In the genomic region with DNA sequence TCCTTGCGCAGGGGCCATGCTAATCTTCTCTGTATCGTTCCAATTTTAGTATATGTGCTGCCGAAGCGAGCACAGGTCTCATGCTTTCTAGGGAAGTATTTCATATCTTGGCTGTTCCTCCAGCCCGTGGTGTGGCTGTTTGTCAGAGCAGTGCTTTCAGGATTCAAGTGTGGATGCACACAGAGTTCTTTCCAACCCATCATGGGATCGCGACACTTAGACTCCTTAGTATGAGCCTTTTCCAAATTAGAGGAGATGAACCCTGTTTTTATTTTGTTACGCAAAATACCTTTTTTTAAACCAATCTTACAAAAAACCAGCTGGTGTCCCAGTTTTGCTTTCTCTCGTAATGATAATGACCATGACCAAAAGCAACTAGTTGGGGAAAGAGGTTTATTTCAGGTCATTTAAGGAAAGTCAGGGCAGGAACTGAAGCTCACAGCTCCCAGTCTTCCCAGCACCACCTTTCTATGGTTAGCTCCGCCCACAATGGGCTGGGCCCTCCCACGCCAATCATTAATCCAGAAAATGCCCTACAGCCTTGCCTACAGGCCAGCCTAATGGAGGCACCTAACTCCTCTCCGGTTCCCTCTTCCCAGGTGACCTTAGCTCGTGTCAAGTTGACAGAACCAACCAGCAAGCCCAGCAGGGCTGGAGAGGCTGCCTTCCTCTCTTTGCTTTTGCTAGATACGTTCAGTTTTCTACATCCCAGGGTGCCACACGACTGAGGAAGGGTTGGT, we compare ENCODE assay signal across 11 mouse cellular contexts. TPM values are rescaled to one million over a fixed set of nuclear protein-coding genes. Genes with fewer than 3 reads are reported as not detected.
DNase-seq lines count a peak whose midpoint lies in the region.
"Had no signal": no experiment of that assay in that cellular context is flagged by ENCODE, and none has a peak within 500 bp of the region (broad histone marks: within the 10 kb centered on the region; RNA-seq: fewer than 3 reads in every experiment).

No protein-coding gene starts in this region.

- no peak overlapping the region for H3K4me3 ChIP-seq in limb, embryonic 10.5 days
- H3K4me3 ChIP-seq: heart, embryonic 13.5 days had no signal

- peak overlapping the region; percentile 23; the same call in 1 of the 2 replicates for H3K27ac ChIP-seq in limb, embryonic 10.5 days
- H3K27ac ChIP-seq: heart, embryonic 13.5 days had no signal

- 82% methylated on average over 15 of the region's 15 CpGs for WGBS in limb, embryonic 10.5 days

- H3K9me3 ChIP-seq in limb, embryonic 10.5 days (replicated peaks): no peaks in the 10 kb centered on the region
- H3K9me3 ChIP-seq: heart, embryonic 13.5 days had no signal

- no peaks in the 10 kb centered on the region for H3K27me3 ChIP-seq in limb, embryonic 10.5 days (ENCODE audit: low read depth, poor library complexity, severe bottlenecking)
- H3K27me3 ChIP-seq: heart, embryonic 13.5 days had no signal

- H3K4me1 ChIP-seq in limb, embryonic 10.5 days: peaks cover 24% of the 10 kb centered on the region
- H3K4me1 ChIP-seq: heart, embryonic 13.5 days had no signal

- no peaks in the 10 kb centered on the region; the same call in 1 of the 2 replicates for H3K36me3 ChIP-seq in limb, embryonic 10.5 days
- H3K36me3 ChIP-seq: heart, embryonic 13.5 days had no signal

- DNase-seq in ES-CJ7 (ENCODE audit: low read depth, low spot score): peak; percentile 66
- DNase-seq in kidney, adult 11 months: peak; percentile 70
- DNase-seq in limb, embryonic 10.5 days (ENCODE audit: low spot score): no peak
- peak; percentile 51 for DNase-seq in lung, postnatal 10 days
- no peak for DNase-seq in urinary bladder, postnatal 36 days (ENCODE audit: low spot score in 2 of 2)
- DNase-seq in Muller cell, postnatal 12 days (ENCODE audit: inconsistent ontology term): no peak
- no peak for DNase-seq in embryo, embryonic 9.5 days (ENCODE audit: extremely low spot score)
- no peak for DNase-seq in embryo, embryonic 10.5 days (ENCODE audit: low spot score)
- DNase-seq: embryo, embryonic 11 days; left cerebral cortex, postnatal 4 days had no signal

RNA-seq across cellular contexts. Expression of gene Cpm, which starts 33.2 kb away (rescaled TPM):
- polyA plus RNA-seq in limb, embryonic 10.5 days (2016; fragmentation: Nextera tagmentation; extraction: Ambion mirVana): 22.5 and 31.5 TPM in 2 replicates

RNA-seq across cellular contexts. Expression of gene Mdm2, which starts 48.1 kb away (rescaled TPM):
- polyA plus RNA-seq in limb, embryonic 10.5 days (2016; fragmentation: Nextera tagmentation; extraction: Ambion mirVana): 56.3 and 62.4 TPM in 2 replicates

Comparison
In these comparisons a context has a peak if more than half of its experiments do, and no peak if none do; other contexts are left out.
1. DNase-seq: peak in ES-CJ7 (single experiment), kidney, adult 11 months (single experiment) and lung, postnatal 10 days (single experiment); none in limb, embryonic 10.5 days (single experiment), urinary bladder, postnatal 36 days (0 of 2), Muller cell, postnatal 12 days (single experiment), embryo, embryonic 9.5 days (single experiment) and embryo, embryonic 10.5 days (single experiment).